Mouse (Mus musculus): ENCODE results near the gene Slc7a5.
A peak's percentile ranks its signal among the peaks of the same experiment; 100 is the strongest.

The Slc7a5 gene

DNA sequence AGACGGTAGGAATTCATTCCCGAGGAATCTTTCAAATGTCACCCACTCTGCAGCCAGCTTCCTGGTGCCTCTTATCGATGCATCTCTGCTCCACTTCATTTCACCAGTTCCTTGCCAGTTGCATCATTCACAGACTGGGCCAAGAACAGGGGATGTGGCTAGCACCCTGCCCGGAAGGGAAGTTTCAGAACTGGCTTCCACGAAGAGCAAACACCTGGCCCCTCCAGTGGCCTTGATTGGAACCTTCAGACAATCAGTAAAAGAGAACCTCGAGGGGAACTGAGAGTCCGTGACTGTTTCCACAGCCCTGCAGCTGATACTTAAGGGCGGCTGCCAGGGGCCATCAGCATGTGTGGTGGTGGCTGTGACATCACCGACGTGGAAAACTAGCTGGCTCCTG, 59.0 kb downstream of the Slc7a5 start:
- peak; percentile 24 for DNase-seq

DNA sequence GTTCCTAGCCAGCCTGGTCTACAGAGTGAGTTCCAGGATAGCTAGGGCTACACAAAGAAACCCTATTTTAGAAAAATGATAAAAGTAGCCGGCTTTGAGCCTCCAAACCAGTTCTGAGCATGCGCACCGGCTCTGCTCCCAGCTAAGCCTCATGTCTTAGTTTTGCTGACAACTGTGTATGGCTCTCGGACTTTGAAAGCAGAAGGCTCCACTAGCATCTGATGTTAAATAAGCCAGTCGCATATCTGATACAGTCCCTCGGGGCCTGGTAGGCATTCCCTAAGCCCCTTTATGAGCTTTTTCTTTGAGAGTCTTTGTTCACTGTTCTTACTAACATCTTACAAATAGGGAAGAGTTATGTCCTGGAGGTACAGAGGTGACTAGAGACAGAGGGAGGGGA, 59.5 kb downstream of the Slc7a5 start:
- peak; percentile 16 for DNase-seq

- peak; percentile 3 for DNase-seq
These were observed 60.2 kb downstream of the Slc7a5 start for GRCm38 (mm10) chr8:121847261-121847822.

DNA sequence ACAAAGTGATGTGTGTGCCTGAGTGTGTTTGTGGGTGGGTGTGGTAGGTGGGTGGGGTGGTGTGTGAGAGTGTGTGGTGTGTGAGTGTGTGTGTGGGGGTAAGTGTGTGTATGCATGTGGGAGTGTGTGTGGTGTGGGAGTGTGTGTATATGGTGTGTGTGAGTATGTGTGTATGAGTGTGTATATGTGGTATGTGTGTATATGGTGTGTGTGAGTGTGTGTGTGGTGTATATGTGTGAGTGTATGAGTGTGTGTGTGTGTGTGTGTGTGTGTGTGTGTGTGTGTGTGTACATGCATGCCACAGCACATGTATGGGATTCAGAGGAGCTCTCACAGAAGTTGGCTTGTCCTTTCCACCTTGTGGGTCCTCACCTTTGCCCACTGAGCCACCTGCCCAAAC, 60.7 kb downstream of the Slc7a5 start:
- DNase-seq, result no peak

- no peak for DNase-seq
These were observed 62.7 kb downstream of the Slc7a5 start for GRCm38 (mm10) chr8:121844765-121845164.

GRCm38 (mm10) chr8:121843184-121843733, 64.2 kb downstream of the Slc7a5 start:
- DNase-seq, result no peak

DNA sequence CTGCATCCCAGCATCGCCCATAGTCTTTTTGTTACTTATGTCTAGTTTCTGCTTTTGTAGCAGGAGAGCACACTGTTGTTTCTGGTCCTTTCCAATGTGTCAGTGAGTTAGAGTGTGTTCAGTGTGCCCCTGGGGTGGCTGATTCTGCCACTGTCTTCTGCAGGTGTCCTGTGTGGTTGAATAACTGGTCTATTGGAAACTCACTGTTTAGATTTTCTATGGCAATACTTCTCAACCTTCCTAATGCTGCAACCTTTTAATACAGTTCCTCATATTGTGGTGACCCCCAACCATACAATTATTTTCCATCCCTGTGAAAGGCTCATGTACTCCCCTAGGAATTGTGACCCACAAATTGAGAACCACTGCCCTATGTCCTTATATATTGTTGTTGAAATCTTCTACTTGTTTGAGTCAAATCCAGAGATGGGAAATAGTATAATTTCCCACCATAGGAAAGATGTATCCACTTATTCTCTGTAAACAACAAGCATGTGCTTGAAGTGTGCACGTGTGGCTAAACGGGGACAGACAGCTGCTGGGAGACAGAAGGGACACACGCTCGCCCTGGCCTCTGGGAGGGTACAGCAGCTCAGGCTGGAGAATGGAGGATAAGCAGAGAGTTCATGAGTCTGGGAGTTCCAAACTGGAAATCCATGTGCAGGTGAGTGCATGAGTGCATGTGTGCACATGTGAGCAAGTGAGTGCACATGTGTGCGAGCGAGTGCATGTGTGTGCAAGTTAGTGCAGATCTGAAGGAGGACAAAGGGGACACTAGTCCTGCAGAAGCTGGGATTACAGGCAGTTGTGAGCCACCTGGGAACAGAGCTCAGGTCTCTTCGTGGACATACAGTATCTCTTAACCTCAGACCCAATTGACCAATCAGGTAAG, 65.2 kb downstream of the Slc7a5 start:
- DNase-seq, result peak; percentile 21

DNA sequence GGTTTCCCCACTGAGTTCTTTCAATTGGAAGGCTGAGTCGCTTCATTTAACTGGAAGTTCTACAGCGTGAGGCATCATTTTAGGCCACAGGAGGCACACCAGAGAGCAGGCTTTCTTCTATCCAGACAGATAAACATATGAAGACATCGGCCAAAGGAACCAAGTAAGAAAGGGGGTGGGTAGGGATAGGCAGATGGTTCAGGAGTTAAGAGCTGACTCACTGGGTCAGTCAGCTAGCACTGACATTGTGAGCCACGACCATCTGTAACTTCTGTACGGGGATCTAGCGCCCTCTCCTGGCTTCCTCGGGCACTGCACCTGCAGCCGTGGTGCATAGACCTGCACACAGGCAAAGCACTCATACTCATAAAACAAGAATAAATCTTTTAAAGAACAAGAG, 66.3 kb downstream of the Slc7a5 start:
- peak; percentile 92 for DNase-seq

- peak; percentile 91 for DNase-seq
These were observed 75.0 kb downstream of the Slc7a5 start for GRCm38 (mm10) chr8:121832503-121832902.

- no peak for DNase-seq
These were observed 75.4 kb downstream of the Slc7a5 start for GRCm38 (mm10) chr8:121832061-121832460.

Measured in cerebellum, adult 9-10 months (tissue).